Mouse (Mus musculus) adrenal gland, adult (tissue): ENCODE measurements at regions not wholly inside any gene's neighbourhood (a gene's known extent, or its start where the extent isn't known, plus 50 kb on each side); places are given as distances from the start of the nearest gene placed in this dataset.

Source experiments
- DNase-seq, 2 experiments: peaks; one replicate each; pipeline ENCODE4 v3.0.0; 2022 to 2023; ENCODE audit warnings: low spot score in 1 of 2; ENCODE audit not compliant: inconsistent age in 2 of 2

DNA sequence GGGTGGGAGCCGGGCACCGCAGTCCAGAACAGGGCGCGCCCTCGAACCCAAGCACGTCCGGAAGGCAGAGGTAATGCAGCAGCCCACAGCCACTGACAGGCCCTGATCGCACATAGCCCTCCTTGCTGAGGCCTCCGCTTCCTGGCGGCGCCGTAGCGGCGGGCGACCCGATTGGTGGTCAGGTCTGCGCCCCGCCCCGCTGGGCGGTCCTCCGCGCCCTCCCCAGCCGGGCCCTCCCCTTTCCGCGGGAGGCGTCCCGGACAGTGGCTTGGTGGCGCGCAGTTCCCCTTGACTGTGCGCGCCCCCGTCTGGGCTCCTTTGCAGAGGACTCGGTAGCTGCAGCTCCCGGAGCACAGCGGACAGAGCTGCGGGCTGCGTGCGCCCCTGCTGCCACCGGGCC is 375.5 kb upstream of the Asap2 start:
- DNase-seq = peak; percentile 86 to 91
